Mouse (Mus musculus): ENCODE measurements around the gene Heg1. TPM values are rescaled to one million over a fixed set of nuclear protein-coding genes. Genes with fewer than 3 reads are reported as not detected.

The Heg1 gene
- total and polyA plus RNA-seq, 3 experiments: 40.8 to 77.1 (median 67.2) TPM

DNA sequence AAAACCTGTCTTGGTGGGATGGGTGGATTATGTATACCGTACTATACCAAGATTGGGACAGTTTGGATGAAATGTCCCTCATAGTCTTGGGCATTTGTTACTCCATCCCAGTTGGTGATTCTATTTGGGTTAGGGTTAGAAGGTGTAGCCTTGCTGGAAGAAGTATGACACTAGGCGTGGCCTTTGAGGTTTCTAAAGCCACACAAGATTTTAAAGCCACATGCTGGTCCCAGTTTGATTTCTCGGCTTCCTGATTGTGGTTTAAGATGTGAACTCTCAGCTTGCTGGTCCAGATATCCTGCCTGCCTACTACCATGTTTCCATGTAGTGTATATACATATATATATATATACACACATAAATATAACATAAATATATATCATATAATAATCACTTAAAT, 27.0 kb upstream of the Heg1 start:
- dilution Hi-C loops (cut with MboI; ENCODE audit: extremely low pct_ligation_motif_present, extremely low pct_unique_long_range_greater_than_20kb, low sequenced_read_pairs): no loop called here
- no peak overlapping the region for H3K9ac ChIP-seq (ENCODE audit: insufficient read depth, low read depth)
- DNase-seq (ENCODE audit: extremely low read depth): no peak
- no peak overlapping the region for H3K4me2 ChIP-seq (ENCODE audit: insufficient read depth, low read depth, poor library complexity, severe bottlenecking)
- H3K27me3 ChIP-seq (replicated peaks): no peaks in the 10 kb centered on the region
- peaks cover 12 to 61% of the 10 kb centered on the region in 2 experiments for H3K36me3 ChIP-seq (replicated peaks in 1 of 2; ENCODE audit: control insufficient read depth in 1 of 2, insufficient read depth in 1 of 2, low read length in 1 of 2)
- peaks cover 9 to 17% of the 10 kb centered on the region in 2 experiments for H3K4me1 ChIP-seq (ENCODE audit: control insufficient read depth in 1 of 2, insufficient read depth in 2 of 2)
- H3K4me3 ChIP-seq (replicated peaks in 1 of 3; ENCODE audit: low read depth in 2 of 3, low read length in 2 of 3, poor library complexity in 1 of 3): no peak overlapping the region
- H3K9me3 ChIP-seq (replicated peaks; ENCODE audit: low read length): no peaks in the 10 kb centered on the region
- in situ Hi-C loops (cut with MboI; ENCODE audit: low pct_ligation_motif_present, low pct_unique_long_range_greater_than_20kb, low sequenced_read_pairs): no loop called here
- TF ChIP-seq RAD21 (IDR thresholded peaks at IDR 0.05; ENCODE audit: low read depth, low read length) (no peak), SIN3A (IDR thresholded peaks at IDR 0.05; ENCODE audit: low read length) (no peak), USF1 (IDR thresholded peaks at IDR 0.05; ENCODE audit: low read depth, low read length) (no peak)
- H3K27ac ChIP-seq (ENCODE audit: insufficient read depth, low read depth): no peak overlapping the region
- no peaks in the 10 kb centered on the region for H3K79me2 ChIP-seq (replicated peaks; ENCODE audit: control insufficient read depth, extremely low read depth, insufficient read depth, poor library complexity, severe bottlenecking)

DNA sequence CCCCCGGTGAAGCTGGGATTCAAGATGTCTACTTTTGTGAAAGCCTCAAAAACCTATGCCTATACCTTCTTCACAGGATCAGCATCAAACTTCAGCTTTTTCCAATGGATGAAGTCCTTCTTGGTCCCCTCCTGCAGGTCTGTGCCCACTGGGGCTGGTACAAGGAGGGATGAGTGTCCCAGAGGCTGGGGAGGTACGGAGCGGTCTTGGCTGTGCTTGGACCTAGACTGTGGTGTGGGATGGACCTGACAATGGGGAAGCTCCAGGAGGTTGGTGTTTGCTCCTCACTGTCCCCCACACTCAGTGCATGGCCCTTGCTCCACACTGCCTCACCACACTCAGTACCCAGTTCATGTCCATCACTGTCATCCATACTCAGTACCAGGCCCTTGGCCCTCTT, 26.0 kb upstream of the Heg1 start:
- Histone ChIP-seq H3K27ac (ENCODE audit: insufficient read depth, low read depth) (no peak overlapping the region), H3K36me3 (replicated peaks in 1 of 2; ENCODE audit: control insufficient read depth in 1 of 2, insufficient read depth in 1 of 2, low read length in 1 of 2) (peaks cover 16 to 63% of the 10 kb centered on the region in 2 experiments), H3K9ac (ENCODE audit: insufficient read depth, low read depth) (no peak overlapping the region), H3K79me2 (replicated peaks; ENCODE audit: control insufficient read depth, extremely low read depth, insufficient read depth, poor library complexity, severe bottlenecking) (no peaks in the 10 kb centered on the region), H3K4me3 (replicated peaks in 1 of 3; ENCODE audit: low read depth in 2 of 3, low read length in 2 of 3, poor library complexity in 1 of 3) (no peak overlapping the region), H3K27me3 (replicated peaks) (no peaks in the 10 kb centered on the region), H3K4me1 (ENCODE audit: control insufficient read depth in 1 of 2, insufficient read depth in 2 of 2) (peaks cover 9 to 17% of the 10 kb centered on the region in 2 experiments), H3K4me2 (ENCODE audit: insufficient read depth, low read depth, poor library complexity, severe bottlenecking) (no peak overlapping the region), H3K9me3 (replicated peaks; ENCODE audit: low read length) (peaks cover 2% of the 10 kb centered on the region)
- TF ChIP-seq JUND (conservative IDR thresholded peaks at IDR 0.05; ENCODE audit: low read depth, low read length) (no peak), ZMIZ1 (IDR thresholded peaks at IDR 0.05; ENCODE audit: low read depth, low read length) (no peak), EP300 (IDR thresholded peaks at IDR 0.05; ENCODE audit: low read length) (no peak), CTCF (conservative IDR thresholded peaks at IDR 0.05 in 1 of 2, IDR thresholded peaks at IDR 0.05 in 1 of 2; ENCODE audit: low read depth in 2 of 2, low read length in 2 of 2) (no peak), MYC (IDR thresholded peaks at IDR 0.05; ENCODE audit: low read depth, low read length) (no peak), UBTF (IDR thresholded peaks at IDR 0.05; ENCODE audit: low read depth, low read length) (no peak)
- DNase-seq (ENCODE audit: extremely low read depth): no peak
- dilution Hi-C loops (cut with MboI; ENCODE audit: extremely low pct_ligation_motif_present, extremely low pct_unique_long_range_greater_than_20kb, low sequenced_read_pairs): no loop called here
- in situ Hi-C loops (cut with MboI; ENCODE audit: low pct_ligation_motif_present, low pct_unique_long_range_greater_than_20kb, low sequenced_read_pairs): no loop called here

DNA sequence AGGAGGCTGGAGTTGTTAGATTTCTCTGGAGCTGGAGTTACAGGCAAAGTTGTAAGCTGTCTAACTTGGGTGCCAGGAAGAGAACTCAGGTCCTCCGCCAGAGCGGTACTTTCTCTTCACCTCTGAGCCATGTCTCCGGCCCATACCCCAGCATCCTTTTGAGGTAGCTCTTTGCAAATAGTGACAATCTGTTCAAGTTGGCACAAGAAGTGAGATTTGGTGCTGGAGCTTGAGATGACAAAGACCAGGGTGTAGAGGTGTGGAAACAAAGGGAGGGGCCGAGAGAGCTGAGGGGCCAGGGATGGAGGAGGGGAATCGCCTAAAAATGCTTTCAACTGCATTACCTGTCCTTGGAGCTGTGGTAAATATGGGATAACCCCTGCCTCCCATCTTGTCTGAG, 24.6 kb upstream of the Heg1 start:
- Histone ChIP-seq H3K27ac (ENCODE audit: insufficient read depth, low read depth) (no peak overlapping the region), H3K27me3 (replicated peaks) (no peaks in the 10 kb centered on the region), H3K4me3 (replicated peaks in 1 of 3; ENCODE audit: low read depth in 2 of 3, low read length in 2 of 3, poor library complexity in 1 of 3) (no peak overlapping the region), H3K9ac (ENCODE audit: insufficient read depth, low read depth) (no peak overlapping the region), H3K4me2 (ENCODE audit: insufficient read depth, low read depth, poor library complexity, severe bottlenecking) (no peak overlapping the region), H3K36me3 (replicated peaks in 1 of 2; ENCODE audit: control insufficient read depth in 1 of 2, insufficient read depth in 1 of 2, low read length in 1 of 2) (peaks cover 26 to 65% of the 10 kb centered on the region in 2 experiments), H3K9me3 (replicated peaks; ENCODE audit: low read length) (peaks cover 4% of the 10 kb centered on the region), H3K79me2 (replicated peaks; ENCODE audit: control insufficient read depth, extremely low read depth, insufficient read depth, poor library complexity, severe bottlenecking) (no peaks in the 10 kb centered on the region), H3K4me1 (ENCODE audit: control insufficient read depth in 1 of 2, insufficient read depth in 2 of 2) (peaks cover 9 to 17% of the 10 kb centered on the region in 2 experiments)
- in situ Hi-C loops (cut with MboI; ENCODE audit: low pct_ligation_motif_present, low pct_unique_long_range_greater_than_20kb, low sequenced_read_pairs) (no loop called here), dilution Hi-C loops (cut with MboI; ENCODE audit: extremely low pct_ligation_motif_present, extremely low pct_unique_long_range_greater_than_20kb, low sequenced_read_pairs) (no loop called here)
- DNase-seq (ENCODE audit: extremely low read depth): no peak
- TF ChIP-seq CHD2 (IDR thresholded peaks at IDR 0.05; ENCODE audit: low read length) (peak; percentile 34; the same call in 1 of the 2 replicates), CTCF (conservative IDR thresholded peaks at IDR 0.05 in 1 of 2, IDR thresholded peaks at IDR 0.05 in 1 of 2; ENCODE audit: low read depth in 2 of 2, low read length in 2 of 2) (no peak), MAZ (IDR thresholded peaks at IDR 0.05; ENCODE audit: low read depth, low read length) (peak; percentile 51; the same call in 1 of the 2 replicates), MXI1 (IDR thresholded peaks at IDR 0.05; ENCODE audit: low read depth, low read length) (no peak), E2F4 (IDR thresholded peaks at IDR 0.05; ENCODE audit: insufficient replicate concordance, low read depth, low read length) (no peak)

Data from CH12.LX (cell line).